Mouse (Mus musculus) neural tube, embryonic 10.5 days (tissue): ENCODE data around the gene 4930502E18Rik.
"Not testable (repeated sequence)": the region's sequence is repeated elsewhere in the genome, so short reads cannot be mapped to it uniquely, and the experiment has no call there.

Source experiments
- DNase-seq: peaks from one replicate; pipeline ENCODE4 v3.0.0-alpha.2; 2017; ENCODE audit warnings: low spot score; ENCODE audit errors: extremely low spot score

4930502E18Rik gene

GRCm38 (mm10) chrX:53724596-53724995 lies at the start of gene 4930502E18Rik:
TSS of gene 4930502E18Rik (plus strand) at chrX:53724826.
- DNase-seq: no peak

- DNase-seq: not testable (repeated sequence)
Observed at GRCm38 (mm10) chrX:53676943-53677342, 47.7 kb upstream of the 4930502E18Rik start.

GRCm38 (mm10) chrX:53682650-53683049 lies 42.0 kb upstream of the 4930502E18Rik start:
- not testable (repeated sequence) for DNase-seq

GRCm38 (mm10) chrX:53684676-53685075 lies 40.0 kb upstream of the 4930502E18Rik start:
- DNase-seq: not testable (repeated sequence)

GRCm38 (mm10) chrX:53692065-53692464 lies 32.6 kb upstream of the 4930502E18Rik start:
- no peak for DNase-seq

DNA sequence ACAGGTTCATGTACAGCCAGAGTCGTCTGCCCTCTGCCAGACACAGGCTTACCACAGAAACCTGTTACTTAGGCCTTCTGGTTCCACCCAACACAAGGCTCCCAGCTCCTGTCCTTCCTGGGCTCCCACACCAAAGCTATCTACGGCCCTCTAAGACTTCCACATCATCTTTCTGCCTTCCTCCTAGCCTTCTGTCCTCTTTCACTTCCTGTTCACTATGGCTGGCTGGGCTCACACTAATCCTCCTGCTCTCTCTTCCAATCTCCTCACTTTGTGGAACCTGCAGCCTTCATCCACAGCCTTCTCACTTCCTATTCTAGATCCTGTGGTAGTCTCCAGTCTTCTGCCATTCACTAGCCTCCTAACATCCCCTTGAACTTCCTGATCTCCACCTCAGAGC lies 31.5 kb upstream of the 4930502E18Rik start:
- DNase-seq: no peak

GRCm38 (mm10) chrX:53694008-53694777 lies 30.4 kb upstream of the 4930502E18Rik start:
- DNase-seq: no peak

- DNase-seq: no peak
Observed at GRCm38 (mm10) chrX:53699225-53699624, 25.4 kb upstream of the 4930502E18Rik start.

DNA sequence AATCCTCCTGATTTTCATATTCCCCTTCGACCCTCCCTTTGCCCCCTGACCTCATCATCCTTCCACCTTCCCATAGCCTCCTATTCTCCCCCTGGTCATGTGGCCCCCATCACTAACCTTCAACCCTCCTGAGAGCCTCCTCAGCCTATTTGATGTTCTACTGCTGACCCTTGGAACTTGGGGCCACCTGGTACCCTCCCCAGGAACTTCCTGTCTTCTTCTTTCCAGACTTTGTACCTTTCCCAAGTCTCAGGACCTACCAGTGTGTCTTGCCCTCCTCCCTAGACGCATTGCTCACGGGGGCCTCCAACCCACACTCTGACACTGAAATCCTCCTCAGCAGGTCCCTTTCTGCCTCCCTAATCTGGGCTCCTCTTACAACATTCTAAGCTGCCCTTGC lies 22.0 kb upstream of the 4930502E18Rik start:
- no peak for DNase-seq

GRCm38 (mm10) chrX:53715942-53716322 lies 8.7 kb upstream of the 4930502E18Rik start:
- no peak for DNase-seq

DNA sequence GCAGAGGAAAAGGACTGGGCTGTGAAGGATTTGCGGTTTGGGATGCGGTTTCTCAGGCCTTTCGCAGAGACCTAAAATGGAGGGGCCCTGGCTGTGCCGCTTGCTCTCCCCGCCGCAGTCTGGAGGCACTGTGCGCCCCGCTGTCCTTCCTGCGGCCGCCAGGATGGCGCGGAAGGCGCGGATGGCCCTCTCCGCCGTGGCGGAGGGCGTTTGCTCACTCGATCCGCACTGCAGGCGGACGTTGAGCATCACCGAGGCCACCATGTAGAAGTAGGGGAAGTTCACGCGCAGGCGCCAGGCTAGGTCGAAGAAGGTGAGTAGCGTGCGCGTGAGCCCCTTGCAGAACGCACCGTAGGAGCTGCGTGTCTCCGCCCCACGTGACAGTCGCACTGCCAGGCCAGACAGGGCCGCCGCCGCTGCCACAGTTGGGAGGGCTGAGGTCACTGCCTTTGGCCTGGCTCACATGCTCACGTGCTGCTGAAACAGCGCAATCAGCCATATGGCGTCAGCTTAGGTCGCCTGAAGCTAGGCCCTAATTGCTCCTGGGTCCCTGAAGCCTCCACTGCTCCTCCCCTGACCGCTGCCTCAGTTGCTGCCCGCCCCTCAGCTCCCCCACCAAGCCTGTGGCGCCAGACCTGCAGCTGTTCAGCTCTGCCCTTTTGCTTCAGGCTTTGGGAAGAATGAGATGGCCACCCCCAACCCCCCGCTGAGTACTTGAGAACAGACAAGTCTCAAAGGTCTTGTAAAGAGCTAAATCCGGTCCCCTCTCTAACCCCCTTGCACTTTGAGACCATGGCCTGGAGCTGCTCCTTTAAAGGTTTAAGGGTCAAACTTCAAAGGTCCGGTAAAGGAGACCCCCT lies 8.1 kb upstream of the 4930502E18Rik start:
- DNase-seq: peak; percentile 50

GRCm38 (mm10) chrX:53728967-53729366 lies 4.3 kb downstream of the 4930502E18Rik start:
- no peak for DNase-seq

- DNase-seq: no peak
Observed at GRCm38 (mm10) chrX:53752851-53753250, 28.2 kb downstream of the 4930502E18Rik start.

DNA sequence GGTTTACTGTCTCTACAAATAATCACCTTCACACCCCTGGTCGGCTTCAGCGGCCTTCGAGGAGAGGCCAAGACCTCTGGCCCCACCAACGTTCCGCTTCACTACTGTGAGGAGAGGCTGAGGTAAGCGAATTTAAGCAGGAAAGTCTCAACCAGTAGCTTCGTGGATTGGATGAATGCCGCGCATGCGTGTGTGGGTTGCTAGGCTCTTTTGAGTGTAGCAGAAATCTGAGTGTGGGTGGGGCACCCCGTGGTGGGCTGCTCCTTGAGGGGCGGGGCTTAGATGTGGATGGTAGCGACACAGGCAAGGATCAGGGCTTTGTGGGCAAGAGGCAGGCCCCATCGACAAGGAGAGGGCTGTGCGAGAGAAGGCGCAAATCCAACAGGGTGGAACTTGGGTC lies 33.1 kb downstream of the 4930502E18Rik start, which contains the start of gene 1700013H16Rik:
Gene 1700013H16Rik (minus strand): TSS at position 96 of the 400 bp plus-strand sequence.
- DNase-seq: no peak

DNA sequence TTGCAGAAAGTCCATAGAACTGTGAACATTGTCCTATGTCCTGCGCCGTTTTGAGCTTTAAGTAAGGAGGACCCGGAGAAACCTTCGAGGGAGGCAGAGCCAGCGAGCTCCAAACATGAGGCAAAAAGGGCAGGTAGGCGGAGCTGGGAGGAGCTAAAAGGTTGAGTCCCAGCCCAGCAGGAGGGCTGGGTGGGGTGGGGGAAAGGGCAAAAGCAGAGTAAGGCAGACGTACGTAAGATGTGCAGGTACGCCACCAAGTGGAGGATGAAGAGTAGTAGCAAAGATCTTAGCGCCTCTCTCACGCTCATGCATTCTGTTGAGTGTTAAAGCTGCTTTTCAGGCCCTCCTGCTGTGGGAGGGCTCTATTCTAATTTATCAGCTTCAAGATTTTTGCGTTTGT lies 51.6 kb downstream of the 4930502E18Rik start, which contains the start of gene Zfp36l3:
Gene Zfp36l3 (minus strand): TSS at position 119 of the 400 bp plus-strand sequence.
- no peak for DNase-seq
